Mouse (Mus musculus): ENCODE results near the gene Fras1. TPM values are rescaled to one million over a fixed set of nuclear protein-coding genes. Genes with fewer than 3 reads are reported as not detected.

Fras1 gene
- 7.7 and 8.5 TPM in 2 replicates for polyA plus RNA-seq (2016; fragmentation: Nextera tagmentation; extraction: Ambion mirVana)

GRCm38 (mm10) chr5:96373567-96373985 is at the start of gene Fras1:
TSS of gene Fras1 (plus strand) at chr5:96373955.
- under 1% methylated on average over 16 of the region's 16 CpGs for WGBS
- Histone ChIP-seq H3K36me3 (no peaks in the 10 kb centered on the region), H3K4me3 (peak within 1 kb of the TSS; percentile 74), H3K27ac (peak within 1 kb of the TSS; percentile 88), H3K9me3 (no peaks in the 10 kb centered on the region), H3K4me1 (replicated peaks) (peaks cover 27% of the 10 kb centered on the region), H3K27me3 (ENCODE audit: insufficient read depth, poor library complexity, severe bottlenecking) (peaks cover 17% of the 10 kb centered on the region)
- DNase-seq (ENCODE audit: low spot score) = peak; percentile 73

DNA sequence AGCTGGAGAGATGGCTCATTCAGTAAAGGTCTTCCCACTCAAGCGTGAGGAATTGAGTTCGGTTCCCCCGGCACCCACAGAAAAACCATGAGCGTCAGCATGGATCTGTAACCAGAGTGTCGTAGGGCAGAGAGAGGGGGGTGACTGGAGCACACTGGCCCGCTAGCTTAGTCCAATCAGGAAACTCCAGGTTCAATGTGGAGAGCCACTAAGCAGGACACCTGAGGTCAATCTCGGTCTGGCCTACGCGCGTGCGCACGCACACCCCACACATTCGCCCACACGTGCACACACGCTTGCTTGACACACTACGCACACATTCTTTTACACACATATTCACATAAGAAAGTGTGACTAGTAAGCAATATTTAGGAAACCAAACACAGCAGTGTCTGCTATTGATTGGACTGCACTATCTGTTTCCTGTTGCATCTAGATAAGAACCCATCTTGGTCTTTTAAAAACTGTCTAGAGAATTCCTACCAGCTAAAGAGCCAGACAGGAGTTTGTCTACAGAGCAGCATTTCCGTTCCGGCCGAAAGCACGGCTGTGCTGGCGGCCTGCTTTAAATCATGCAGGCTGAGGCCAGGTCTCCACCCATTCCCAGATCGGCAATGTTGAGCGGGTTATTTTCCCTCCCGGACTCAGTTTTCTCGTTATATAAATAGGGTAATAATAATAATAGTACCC is 42.6 kb upstream of the Fras1 start:
- H3K4me3 ChIP-seq = no peak overlapping the region
- H3K27ac ChIP-seq = no peak overlapping the region
- H3K27me3 ChIP-seq (ENCODE audit: insufficient read depth, poor library complexity, severe bottlenecking) = no peaks in the 10 kb centered on the region
- no peaks in the 10 kb centered on the region for H3K9me3 ChIP-seq
- no peaks in the 10 kb centered on the region for H3K4me1 ChIP-seq (replicated peaks)
- 93% methylated on average over 25 of the region's 25 CpGs for WGBS
- no peak for DNase-seq (ENCODE audit: low spot score)
- H3K36me3 ChIP-seq = no peaks in the 10 kb centered on the region

DNA sequence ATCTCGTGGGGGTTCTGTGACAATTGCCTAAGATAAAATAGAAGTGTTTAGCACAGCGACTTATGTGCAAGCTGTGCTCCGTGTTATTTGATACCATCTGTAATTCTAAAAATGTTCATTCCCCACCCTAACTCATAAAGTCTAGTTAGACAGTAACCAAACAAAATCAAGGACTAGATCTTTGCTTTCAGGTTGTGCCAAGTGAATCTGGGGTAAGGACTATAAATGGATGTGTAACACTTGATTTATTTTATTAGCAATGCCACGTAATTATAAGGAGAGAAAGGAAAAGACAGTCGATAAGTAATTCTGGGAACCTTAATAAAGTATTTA is 42.1 kb upstream of the Fras1 start:
- Histone ChIP-seq H3K9me3 (no peaks in the 10 kb centered on the region), H3K27ac (no peak overlapping the region), H3K36me3 (no peaks in the 10 kb centered on the region), H3K4me1 (replicated peaks) (no peaks in the 10 kb centered on the region), H3K27me3 (ENCODE audit: insufficient read depth, poor library complexity, severe bottlenecking) (no peaks in the 10 kb centered on the region), H3K4me3 (no peak overlapping the region)
- no peak for DNase-seq (ENCODE audit: low spot score)
- 90% methylated on average over 5 of the region's 5 CpGs for WGBS

- Histone ChIP-seq H3K4me3 (no peak overlapping the region), H3K9me3 (no peaks in the 10 kb centered on the region), H3K4me1 (replicated peaks) (no peaks in the 10 kb centered on the region), H3K27me3 (ENCODE audit: insufficient read depth, poor library complexity, severe bottlenecking) (no peaks in the 10 kb centered on the region), H3K27ac (no peak overlapping the region), H3K36me3 (no peaks in the 10 kb centered on the region)
- 79% methylated on average over 3 of the region's 3 CpGs for WGBS
- no peak for DNase-seq (ENCODE audit: low spot score)
Measured at GRCm38 (mm10) chr5:96333963-96334362, 39.8 kb upstream of the Fras1 start.

DNA sequence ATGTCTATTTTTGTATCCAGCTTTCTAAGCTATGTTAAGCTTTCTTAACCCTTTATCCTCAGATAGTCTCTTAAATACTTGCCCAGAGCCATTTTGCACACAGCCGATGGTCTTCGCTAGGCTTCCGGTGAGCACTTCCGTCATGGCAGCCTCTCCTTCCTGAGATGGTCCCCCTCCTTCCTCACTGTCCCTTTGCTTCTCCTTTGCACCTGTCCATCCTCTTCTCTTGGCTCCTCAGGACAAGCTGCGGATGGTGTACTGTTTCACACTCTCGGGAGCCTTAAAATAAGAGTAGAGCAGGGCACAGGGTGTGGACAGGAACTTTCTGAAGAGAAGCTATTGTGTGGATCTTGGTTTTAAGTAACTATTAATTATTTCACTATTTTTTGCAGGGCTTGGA is 33.2 kb upstream of the Fras1 start:
- H3K27ac ChIP-seq = no peak overlapping the region
- 90% methylated on average over 6 of the region's 6 CpGs for WGBS
- no peaks in the 10 kb centered on the region for H3K36me3 ChIP-seq
- no peak for DNase-seq (ENCODE audit: low spot score)
- H3K27me3 ChIP-seq (ENCODE audit: insufficient read depth, poor library complexity, severe bottlenecking) = no peaks in the 10 kb centered on the region
- H3K4me1 ChIP-seq (replicated peaks) = no peaks in the 10 kb centered on the region
- no peaks in the 10 kb centered on the region for H3K9me3 ChIP-seq
- H3K4me3 ChIP-seq = no peak overlapping the region

DNA sequence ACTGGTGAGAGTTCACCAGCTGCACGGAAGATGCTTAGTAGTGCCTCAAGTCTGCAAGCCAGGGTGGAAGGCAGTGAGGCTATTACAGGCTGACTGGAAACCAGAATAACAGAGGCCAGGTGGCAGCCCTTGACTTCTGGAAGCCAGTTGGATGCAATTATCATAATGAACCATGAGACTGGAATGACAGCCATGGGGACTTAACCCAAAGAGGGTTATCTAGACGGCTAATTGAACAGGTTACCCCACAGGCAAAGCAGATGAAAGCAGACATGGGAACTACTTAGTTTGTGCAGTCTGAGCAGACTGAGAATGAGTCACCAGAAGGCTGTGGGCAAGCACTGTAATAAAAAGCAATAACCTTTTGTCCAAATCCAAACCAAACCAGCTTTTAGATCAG is 28.8 kb upstream of the Fras1 start:
- no peaks in the 10 kb centered on the region for H3K9me3 ChIP-seq
- H3K4me3 ChIP-seq = no peak overlapping the region
- no peaks in the 10 kb centered on the region for H3K27me3 ChIP-seq (ENCODE audit: insufficient read depth, poor library complexity, severe bottlenecking)
- no peaks in the 10 kb centered on the region for H3K4me1 ChIP-seq (replicated peaks)
- 80% methylated on average over 2 of the region's 2 CpGs for WGBS
- no peak overlapping the region for H3K27ac ChIP-seq
- H3K36me3 ChIP-seq = no peaks in the 10 kb centered on the region
- no peak for DNase-seq (ENCODE audit: low spot score)

DNA sequence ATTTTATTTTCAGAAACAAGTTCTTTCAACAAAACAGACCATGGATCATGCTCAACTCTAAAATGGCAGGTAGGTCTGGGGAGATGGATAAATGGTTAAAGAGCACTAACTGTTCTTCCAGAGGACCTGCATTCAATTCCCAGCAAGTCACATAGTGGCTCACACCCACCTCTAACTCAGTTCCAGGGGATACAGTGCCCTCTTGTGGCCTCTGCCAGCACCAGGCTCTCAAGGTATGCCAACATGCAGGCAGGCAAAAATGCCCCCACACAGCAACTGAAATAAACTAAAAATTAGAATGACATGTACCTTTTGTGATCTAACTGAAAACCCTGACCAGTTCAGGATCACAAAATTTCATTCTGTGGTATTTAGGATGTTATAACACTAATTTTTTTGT is 21.8 kb upstream of the Fras1 start:
- no peak overlapping the region for H3K4me3 ChIP-seq
- H3K27me3 ChIP-seq (ENCODE audit: insufficient read depth, poor library complexity, severe bottlenecking) = no peaks in the 10 kb centered on the region
- H3K36me3 ChIP-seq = no peaks in the 10 kb centered on the region
- no peak for DNase-seq (ENCODE audit: low spot score)
- no peaks in the 10 kb centered on the region for H3K9me3 ChIP-seq
- no peak overlapping the region for H3K27ac ChIP-seq
- H3K4me1 ChIP-seq (replicated peaks) = no peaks in the 10 kb centered on the region

DNA sequence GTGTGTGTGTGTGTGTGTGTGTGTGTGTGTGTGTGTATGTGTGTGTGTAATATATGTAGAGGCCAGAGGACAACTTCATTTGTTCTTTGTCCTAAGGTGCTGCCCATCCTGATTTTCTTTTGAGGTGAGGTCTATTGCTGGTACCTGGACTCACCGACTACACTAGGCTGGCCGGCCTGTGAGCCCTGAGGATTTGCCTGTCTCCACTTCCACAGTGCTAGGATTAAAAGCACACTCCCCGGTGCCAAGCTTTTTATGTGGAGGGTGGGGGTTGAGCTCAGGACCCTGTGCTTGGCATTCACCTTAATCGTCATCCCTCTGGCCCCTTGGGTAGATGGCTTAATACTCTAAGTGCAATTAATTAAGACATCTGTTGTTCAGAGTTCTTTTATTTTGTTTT is 9.8 kb upstream of the Fras1 start:
- H3K36me3 ChIP-seq = no peaks in the 10 kb centered on the region
- no peaks in the 10 kb centered on the region for H3K27me3 ChIP-seq (ENCODE audit: insufficient read depth, poor library complexity, severe bottlenecking)
- 70% methylated on average over 4 of the region's 4 CpGs for WGBS
- H3K4me1 ChIP-seq (replicated peaks) = no peaks in the 10 kb centered on the region
- H3K4me3 ChIP-seq = no peak overlapping the region
- no peak for DNase-seq (ENCODE audit: low spot score)
- H3K27ac ChIP-seq = no peak overlapping the region
- H3K9me3 ChIP-seq = no peaks in the 10 kb centered on the region

DNA sequence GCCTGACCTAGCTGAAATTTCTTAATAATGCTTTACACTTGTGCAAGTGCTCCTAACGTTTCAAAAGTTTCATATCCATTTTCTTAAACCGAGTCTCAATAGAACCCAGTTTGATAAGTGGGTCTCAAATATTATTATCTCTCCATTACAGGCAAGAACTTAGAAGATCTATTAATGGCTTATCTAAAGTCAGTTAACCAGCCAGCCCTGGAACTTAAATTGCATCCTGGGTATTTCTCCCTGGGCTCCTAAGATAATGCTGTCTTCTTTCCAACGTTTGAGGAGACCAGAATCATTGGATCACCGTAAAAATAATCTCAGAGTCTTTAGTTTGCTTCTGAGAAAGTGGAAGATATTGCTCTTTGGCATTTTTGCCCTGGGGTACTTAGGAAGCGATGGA is 8.2 kb upstream of the Fras1 start:
- no peaks in the 10 kb centered on the region for H3K27me3 ChIP-seq (ENCODE audit: insufficient read depth, poor library complexity, severe bottlenecking)
- no peaks in the 10 kb centered on the region for H3K36me3 ChIP-seq
- no peaks in the 10 kb centered on the region for H3K4me1 ChIP-seq (replicated peaks)
- no peaks in the 10 kb centered on the region for H3K9me3 ChIP-seq
- DNase-seq (ENCODE audit: low spot score) = no peak
- 86% methylated on average over 5 of the region's 5 CpGs for WGBS
- H3K4me3 ChIP-seq = no peak overlapping the region
- no peak overlapping the region for H3K27ac ChIP-seq

GRCm38 (mm10) chr5:96367260-96367659 is 6.5 kb upstream of the Fras1 start:
- DNase-seq (ENCODE audit: low spot score) = no peak
- Histone ChIP-seq H3K27me3 (ENCODE audit: insufficient read depth, poor library complexity, severe bottlenecking) (0 out of 2 replicates have a peak, but pooled peaks cover 4% of the 10 kb centered on the region), H3K9me3 (no peaks in the 10 kb centered on the region), H3K4me1 (replicated peaks) (no peaks in the 10 kb centered on the region), H3K27ac (no peak overlapping the region), H3K36me3 (no peaks in the 10 kb centered on the region), H3K4me3 (no peak overlapping the region)

- peaks cover 27% of the 10 kb centered on the region for H3K4me1 ChIP-seq (replicated peaks)
- DNase-seq (ENCODE audit: low spot score) = no peak
- no peaks in the 10 kb centered on the region for H3K36me3 ChIP-seq
- H3K4me3 ChIP-seq = peak overlapping the region; percentile 74
- WGBS = 31% methylated on average over 6 of the region's 6 CpGs
- H3K9me3 ChIP-seq = no peaks in the 10 kb centered on the region
- peak overlapping the region; percentile 88 for H3K27ac ChIP-seq
- H3K27me3 ChIP-seq (ENCODE audit: insufficient read depth, poor library complexity, severe bottlenecking) = peaks cover 17% of the 10 kb centered on the region
Measured at GRCm38 (mm10) chr5:96373106-96373505, 649 bp upstream of the Fras1 start.

DNA sequence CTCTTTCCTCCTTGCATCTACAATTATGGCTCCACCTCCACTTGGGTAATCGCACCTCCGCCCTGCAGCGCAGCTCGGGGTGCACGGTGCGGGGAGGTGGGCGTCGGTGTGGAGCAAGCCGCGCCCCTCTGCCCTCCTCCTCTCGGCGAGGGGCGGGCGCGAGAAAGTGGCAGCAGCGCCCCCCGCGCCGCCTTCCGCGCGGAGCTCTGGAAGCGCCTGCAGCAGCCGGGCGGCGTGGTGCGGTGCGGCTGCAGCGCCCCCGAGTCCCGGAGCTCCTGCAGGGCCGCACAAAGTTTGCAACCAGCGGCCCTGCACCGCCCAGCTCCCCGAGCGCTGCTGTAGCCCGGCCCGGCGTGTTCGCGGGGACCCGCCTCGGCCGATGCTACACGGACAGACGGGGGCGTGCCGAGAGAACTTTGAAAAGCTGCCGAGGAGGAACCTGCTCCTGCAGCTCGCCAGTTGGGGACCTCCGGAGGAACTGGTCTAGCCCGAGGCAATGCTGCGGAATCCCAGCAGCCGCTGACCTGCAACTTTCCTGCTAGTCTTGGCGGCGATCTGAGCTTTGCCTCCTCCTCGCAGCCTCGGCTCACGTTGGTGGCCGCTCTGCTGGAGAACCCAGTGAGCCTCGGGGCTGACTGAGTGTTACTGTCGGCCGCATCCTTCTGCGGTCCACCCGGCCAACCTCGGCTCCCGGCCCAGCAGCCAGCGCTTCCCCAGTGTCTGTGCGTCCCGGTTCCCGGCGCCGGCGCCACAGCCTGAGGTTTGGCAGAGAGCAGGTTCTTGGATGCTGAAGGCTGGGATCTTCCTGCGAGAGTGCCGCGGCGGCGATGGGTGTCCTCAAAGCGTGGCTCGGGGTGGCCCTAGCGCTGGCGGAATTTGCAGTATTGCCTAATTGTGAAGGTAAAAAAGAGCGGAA is 489 bp downstream of the Fras1 start:
- Histone ChIP-seq H3K36me3 (no peaks in the 10 kb centered on the region), H3K27me3 (ENCODE audit: insufficient read depth, poor library complexity, severe bottlenecking) (peaks cover 17% of the 10 kb centered on the region), H3K4me3 (peak overlapping the region; percentile 74), H3K9me3 (no peaks in the 10 kb centered on the region), H3K27ac (peak overlapping the region; percentile 88), H3K4me1 (replicated peaks) (peaks cover 27% of the 10 kb centered on the region)
- DNase-seq (ENCODE audit: low spot score) = peak; percentile 80
- WGBS = under 1% methylated on average over 84 of the region's 84 CpGs

GRCm38 (mm10) chr5:96375391-96375831 is 1.7 kb downstream of the Fras1 start:
- DNase-seq (ENCODE audit: low spot score) = peak; percentile 37
- Histone ChIP-seq H3K4me3 (peak overlapping the region; percentile 74), H3K27me3 (ENCODE audit: insufficient read depth, poor library complexity, severe bottlenecking) (peaks cover 17% of the 10 kb centered on the region), H3K36me3 (no peaks in the 10 kb centered on the region), H3K27ac (peak overlapping the region; percentile 88), H3K9me3 (no peaks in the 10 kb centered on the region), H3K4me1 (replicated peaks) (peaks cover 27% of the 10 kb centered on the region)
- 2% methylated on average over 17 of the region's 17 CpGs for WGBS

Measured in hindbrain, embryonic 10.5 days (tissue).